Comparison of ENCODE assay signal across 15 mouse cellular contexts in genomic region chr15:88288051-88288450, GRCm38 (mm10).
DNase-seq lines count a peak whose midpoint lies in the region; ATAC-seq lines count a peak whose summit lies in the region.
"Had no signal": no experiment of that assay in that cellular context is flagged by ENCODE, and none has a peak within 500 bp of the region (broad histone marks: within the 10 kb centered on the region; RNA-seq: fewer than 3 reads in every experiment).

No protein-coding gene starts in this region.

- intact Hi-C loops in left cerebral cortex, postnatal 10 days (cut with DNase I): no loop called here

- no peak for ATAC-seq in frontal cortex, adult (ENCODE audit: low TSS enrichment)

- DNase-seq in frontal cortex, adult 2 months (ENCODE audit: extremely low spot score in 1 of 2, low spot score in 1 of 2): peak; percentile 1 to 15
- peak; percentile 11 for DNase-seq in left cerebral cortex, adult 11 months (ENCODE audit: low spot score)
- DNase-seq in left cerebral cortex, postnatal 10 days (ENCODE audit: extremely low spot score in 1 of 2, low spot score in 2 of 2): no peak
- DNase-seq in right cerebral cortex, adult 2 months (ENCODE audit: low spot score in 2 of 2): peak; percentile 16 to 21
- DNase-seq in right cerebral cortex, postnatal 14 days: no peak
- DNase-seq in ovary, postnatal 36 days (ENCODE audit: low spot score): no peak
- DNase-seq: adrenal gland, postnatal 14 days; B cell, adult 2 months; cerebellum, adult 8-10 months; heart, postnatal 4 days; kidney, adult 2 months; layer of hippocampus, adult 9-11 months; lung, postnatal 10 days; thymus, adult 2 months had no signal

Comparison
In these comparisons a context has a peak if more than half of its experiments do, and no peak if none do; other contexts are left out.
1. DNase-seq: peak in frontal cortex, adult 2 months (2 of 2), left cerebral cortex, adult 11 months (single experiment) and right cerebral cortex, adult 2 months (2 of 2); none in left cerebral cortex, postnatal 10 days (0 of 2), right cerebral cortex, postnatal 14 days (single experiment) and ovary, postnatal 36 days (single experiment).